Mouse (Mus musculus): ENCODE measurements at regions not wholly inside any gene's neighbourhood (a gene's known extent, or its start where the extent isn't known, plus 50 kb on each side); places are given as distances from the start of the nearest gene placed in this dataset.

DNA sequence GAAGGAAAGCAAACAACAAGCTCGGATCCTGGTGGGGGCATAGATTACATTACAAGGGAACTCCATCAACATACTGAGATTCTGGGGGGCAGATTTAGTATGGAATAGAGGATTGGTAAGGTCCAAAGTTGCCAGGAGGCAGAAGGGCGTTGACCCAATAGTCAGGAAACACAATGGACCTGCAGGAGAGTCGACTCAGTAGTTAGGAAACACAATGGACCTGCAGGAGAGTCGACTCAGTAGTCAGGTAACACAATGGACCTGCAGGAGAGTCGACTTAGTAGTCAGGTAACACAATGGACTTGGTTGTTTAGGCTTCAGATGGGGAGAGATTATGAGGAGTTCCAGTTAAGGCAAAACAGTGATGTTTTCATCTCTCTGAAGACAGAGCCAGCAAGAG lies 81.1 kb upstream of the Trpc6 start:
- TF ChIP-seq CTCF (conservative IDR thresholded peaks at IDR 0.05 in 1 of 2, IDR thresholded peaks at IDR 0.05 in 1 of 2; ENCODE audit: low read depth in 2 of 2, low read length in 2 of 2) = no peak
- no peak for TF ChIP-seq IRF4 (IDR thresholded peaks at IDR 0.05; ENCODE audit: low read depth, low read length)
- no peak for TF ChIP-seq JUND (conservative IDR thresholded peaks at IDR 0.05; ENCODE audit: low read depth, low read length)
- no peak for TF ChIP-seq RCOR1 (conservative IDR thresholded peaks at IDR 0.05; ENCODE audit: low read depth, low read length)
- TF ChIP-seq TBP (conservative IDR thresholded peaks at IDR 0.05; ENCODE audit: low read depth, low read length) = no peak
- TF ChIP-seq EP300 (IDR thresholded peaks at IDR 0.05; ENCODE audit: low read length) = no peak
- TF ChIP-seq RAD21 (IDR thresholded peaks at IDR 0.05; ENCODE audit: low read depth, low read length) = no peak
- no peak for TF ChIP-seq MXI1 (IDR thresholded peaks at IDR 0.05; ENCODE audit: low read depth, low read length)
- TF ChIP-seq PAX5 (IDR thresholded peaks at IDR 0.05; ENCODE audit: low read length) = no peak
- TF ChIP-seq ZNF384 (IDR thresholded peaks at IDR 0.05; ENCODE audit: low read depth, low read length) = no peak
- no peak for TF ChIP-seq BHLHE40 (IDR thresholded peaks at IDR 0.05; ENCODE audit: low read depth, low read length)

All from CH12.LX (cell line).